Mouse (Mus musculus): Measurements from ENCODE around the gene Rps15.

DNA sequence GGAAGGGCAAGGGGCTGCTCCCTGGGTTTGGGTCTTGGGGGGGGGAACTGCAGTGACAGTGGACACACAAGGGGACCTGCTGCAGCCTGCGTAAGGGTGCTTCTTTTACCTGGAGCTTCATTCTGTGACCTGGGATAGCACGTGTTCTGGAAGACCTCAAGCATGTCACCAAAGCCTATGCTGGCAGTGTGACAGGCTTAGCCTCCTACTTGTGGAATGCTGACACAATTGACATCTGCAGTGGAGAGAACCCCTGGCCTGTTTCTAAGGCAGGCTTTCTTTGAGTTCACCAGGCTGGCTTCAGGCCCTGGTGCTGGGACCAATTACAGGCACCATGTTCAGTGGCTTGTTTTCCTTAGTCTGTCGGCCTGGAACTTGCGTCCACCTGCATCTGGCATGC, 2.1 kb downstream of the Rps15 start:
- TF ChIP-seq CTCF (IDR thresholded peaks at IDR 0.05) (no peak), EP300 (IDR thresholded peaks at IDR 0.05; ENCODE audit: insufficient read depth, low read depth, low read length) (no peak)
